ENCODE assay signal across 21 mouse cellular contexts in genomic region chr10:89883561-89883960, GRCm38 (mm10). TPM values are rescaled to one million over a fixed set of nuclear protein-coding genes. Genes with fewer than 3 reads are reported as not detected.
"Had no signal": no experiment of that assay in that cellular context is flagged by ENCODE, and none has a peak within 500 bp of the region (broad histone marks: within the 10 kb centered on the region; RNA-seq: fewer than 3 reads in every experiment).

No protein-coding gene starts in this region.

- H3K4me3 ChIP-seq: limb, embryonic 12.5 days; limb, embryonic 15.5 days; neural tube, embryonic 12.5 days; neural tube, embryonic 15.5 days had no signal

- H3K36me3 ChIP-seq: limb, embryonic 12.5 days; limb, embryonic 15.5 days; neural tube, embryonic 12.5 days; neural tube, embryonic 15.5 days had no signal

- H3K4me2 ChIP-seq: limb, embryonic 12.5 days; limb, embryonic 15.5 days; liver, embryonic 11.5 days; lung, embryonic 14.5 days; midbrain, embryonic 11.5 days; neural tube, embryonic 12.5 days; neural tube, embryonic 15.5 days had no signal

- H3K9ac ChIP-seq: limb, embryonic 12.5 days; limb, embryonic 15.5 days; liver, embryonic 14.5 days; liver, postnatal 0 days; lung, embryonic 14.5 days; neural tube, embryonic 12.5 days; neural tube, embryonic 15.5 days had no signal

- H3K9me3 ChIP-seq: limb, embryonic 12.5 days; limb, embryonic 15.5 days; neural tube, embryonic 12.5 days; neural tube, embryonic 15.5 days had no signal

- H3K27me3 ChIP-seq: limb, embryonic 15.5 days; neural tube, embryonic 12.5 days; neural tube, embryonic 15.5 days had no signal

- H3K4me1 ChIP-seq: limb, embryonic 12.5 days; limb, embryonic 15.5 days; neural tube, embryonic 12.5 days; neural tube, embryonic 15.5 days had no signal

- ATAC-seq: liver, postnatal 0 days; lung, postnatal 0 days had no signal

- H3K27ac ChIP-seq: limb, embryonic 12.5 days; limb, embryonic 15.5 days; liver, embryonic 14.5 days; macrophage; neural tube, embryonic 12.5 days; neural tube, embryonic 15.5 days had no signal

- DNase-seq: kidney, adult 9 months; kidney, postnatal 14 days; kidney, postnatal 4 days; left cerebral cortex, postnatal 4 days; liver, postnatal 0 days; lung, embryonic 14.5 days; midbrain, embryonic 14.5 days; right cerebral cortex, adult 18-20 months; right cerebral cortex, postnatal 25 days; thymus, adult 2 months; thymus, postnatal 25 days had no signal

RNA-seq across cellular contexts. Expression of gene Anks1b, which starts 10.3 kb away (rescaled TPM):
- total RNA-seq: megakaryocyte-erythroid progenitor cell, adult 5-6 weeks had no signal
- polyA plus RNA-seq: liver, embryonic 14.5 days; liver, postnatal 0 days; macrophage had no signal
